Mouse (Mus musculus): Measurements from ENCODE around the gene Iqce. TPM values are rescaled to one million over a fixed set of nuclear protein-coding genes. Genes with fewer than 3 reads are reported as not detected.

Gene Iqce
- polyA plus RNA-seq, 1 experiment = 23.1 TPM

DNA sequence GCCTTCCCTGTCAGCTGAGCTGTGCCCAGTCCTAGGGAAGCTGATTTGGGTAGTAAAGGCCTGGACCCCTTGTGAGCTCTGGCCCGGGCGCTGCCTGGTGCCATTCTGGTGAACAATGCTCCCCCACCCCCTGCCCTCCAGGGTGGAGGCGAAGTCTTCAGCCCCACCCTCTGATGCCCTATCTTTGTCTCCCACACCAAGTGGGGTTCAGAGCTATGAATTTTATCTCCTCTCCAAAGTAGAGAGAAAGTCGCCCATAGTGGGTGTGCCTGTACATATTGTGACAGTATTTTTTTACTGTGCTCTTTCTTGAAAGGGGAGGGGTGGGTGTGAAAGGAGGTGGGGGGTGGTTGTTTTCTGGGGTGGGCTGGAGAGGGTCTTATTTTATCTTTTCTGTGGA lies 87.3 kb downstream of the Iqce start:
- no peaks in the 10 kb centered on the region for H3K4me1 ChIP-seq (ENCODE audit: control insufficient read depth, insufficient read depth, low read length)
- WGBS = 85% methylated on average over 4 of the region's 4 CpGs
- H3K36me3 ChIP-seq (ENCODE audit: control insufficient read depth, insufficient read depth, low read length) = no peaks in the 10 kb centered on the region
- no peak overlapping the region for H3K4me3 ChIP-seq (ENCODE audit: insufficient read depth, low read depth, low read length)
- no peaks in the 10 kb centered on the region for H3K27me3 ChIP-seq (replicated peaks; ENCODE audit: control insufficient read depth, insufficient read depth, low read length)
- no peak overlapping the region for H3K27ac ChIP-seq (ENCODE audit: insufficient read depth, low read depth, low read length)
- no peak for DNase-seq
- TF ChIP-seq POLR2A (IDR thresholded peaks at IDR 0.05; ENCODE audit: low read depth, low read length) (no peak), CTCF (conservative IDR thresholded peaks at IDR 0.05; ENCODE audit: insufficient read depth, insufficient read length, low read depth, low read length) (no peak)

DNA sequence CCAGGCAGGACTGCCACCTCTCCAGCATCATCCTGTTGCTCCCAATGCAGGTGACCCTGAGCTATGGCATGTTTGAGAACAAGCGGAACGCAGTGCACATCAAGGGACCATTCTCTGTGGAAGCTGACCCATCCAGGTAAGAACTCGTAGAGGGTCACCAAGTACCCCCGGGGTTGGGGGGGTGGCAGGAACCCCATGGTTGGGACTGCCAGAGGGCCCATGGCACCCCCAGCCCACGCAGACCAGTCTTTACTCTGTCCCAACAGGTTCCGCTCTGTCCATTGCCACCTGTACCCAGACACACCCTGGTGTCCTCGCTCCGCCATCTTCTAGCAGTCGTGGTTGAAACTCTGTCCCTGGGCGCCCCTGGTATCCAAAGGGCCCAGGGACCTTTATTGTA lies 88.0 kb downstream of the Iqce start:
- Histone ChIP-seq H3K27ac (ENCODE audit: insufficient read depth, low read depth, low read length) (no peak overlapping the region), H3K4me1 (ENCODE audit: control insufficient read depth, insufficient read depth, low read length) (no peaks in the 10 kb centered on the region), H3K4me3 (ENCODE audit: insufficient read depth, low read depth, low read length) (no peak overlapping the region), H3K36me3 (ENCODE audit: control insufficient read depth, insufficient read depth, low read length) (no peaks in the 10 kb centered on the region), H3K27me3 (replicated peaks; ENCODE audit: control insufficient read depth, insufficient read depth, low read length) (no peaks in the 10 kb centered on the region)
- TF ChIP-seq POLR2A (IDR thresholded peaks at IDR 0.05; ENCODE audit: low read depth, low read length) = no peak
- TF ChIP-seq CTCF (conservative IDR thresholded peaks at IDR 0.05; ENCODE audit: insufficient read depth, insufficient read length, low read depth, low read length) = no peak
- WGBS = 95% methylated on average over 10 of the region's 10 CpGs
- no peak for DNase-seq

DNA sequence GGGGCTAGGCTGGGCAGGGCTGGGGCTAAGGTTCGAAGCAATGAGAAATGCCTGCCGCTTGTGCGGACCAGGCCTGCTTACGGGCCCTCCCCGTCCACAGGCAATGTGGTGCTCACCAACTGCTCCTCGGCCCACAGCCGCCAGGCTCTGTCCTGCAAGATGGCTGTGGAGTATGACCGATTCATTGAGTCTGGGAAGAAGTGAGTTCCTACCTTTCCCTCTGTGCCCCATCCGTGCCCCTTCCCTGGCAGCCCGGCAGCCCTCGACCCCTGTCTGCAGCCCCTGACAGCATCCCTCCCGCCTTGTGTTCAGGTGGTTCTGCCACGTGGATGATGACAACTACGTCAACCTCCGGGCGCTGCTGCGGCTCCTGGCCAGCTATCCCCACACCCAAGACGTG lies 90.0 kb downstream of the Iqce start:
- no peak overlapping the region for H3K27ac ChIP-seq (ENCODE audit: insufficient read depth, low read depth, low read length)
- no peaks in the 10 kb centered on the region for H3K27me3 ChIP-seq (replicated peaks; ENCODE audit: control insufficient read depth, insufficient read depth, low read length)
- H3K4me3 ChIP-seq (ENCODE audit: insufficient read depth, low read depth, low read length) = no peak overlapping the region
- no peaks in the 10 kb centered on the region for H3K36me3 ChIP-seq (ENCODE audit: control insufficient read depth, insufficient read depth, low read length)
- no peaks in the 10 kb centered on the region for H3K4me1 ChIP-seq (ENCODE audit: control insufficient read depth, insufficient read depth, low read length)
- WGBS = 71% methylated on average over 18 of the region's 18 CpGs
- no peak for DNase-seq
- no peak for TF ChIP-seq CTCF (conservative IDR thresholded peaks at IDR 0.05; ENCODE audit: insufficient read depth, insufficient read length, low read depth, low read length)
- TF ChIP-seq POLR2A (IDR thresholded peaks at IDR 0.05; ENCODE audit: low read depth, low read length) = no peak

Other genes starting within 250 kb of the Iqce start
- gene Chst12, start 196.8 kb downstream of the Iqce start, polyA plus RNA-seq (2012; rRNA removed) = 6.7 and 8.3 TPM in 2 replicates
- not detected in 2 replicates for gene Grifin, start 137.3 kb downstream of the Iqce start, polyA plus RNA-seq (2012; rRNA removed)
- 37.8 and 43.3 TPM in 2 replicates for gene Lfng, start 95.1 kb downstream of the Iqce start, polyA plus RNA-seq (2012; rRNA removed)
- 33.5 and 35.6 TPM in 2 replicates for gene Ttyh3, start 53.3 kb downstream of the Iqce start, polyA plus RNA-seq (2012; rRNA removed)
- gene Brat1, start 2.6 kb upstream of the Iqce start, polyA plus RNA-seq (2012; rRNA removed) = 16.3 and 20.4 TPM in 2 replicates
- gene Amz1, start 21.7 kb upstream of the Iqce start, polyA plus RNA-seq (2012; rRNA removed) = 3.9 and 4.5 TPM in 2 replicates
- gene Gna12, start 128.1 kb upstream of the Iqce start, polyA plus RNA-seq (2012; rRNA removed) = 122 and 136 TPM in 2 replicates